Mouse (Mus musculus) myocyte (in vitro differentiated cells): ENCODE measurements around the gene Dennd4a.

ENCODE experiments used
- CEBPB ChIP-seq: IDR thresholded peaks from 2 replicates; pipeline ENCODE4 v1.6.1; 2011; ENCODE audit warnings: mild to moderate bottlenecking, moderate library complexity; ENCODE audit not compliant: poor library complexity, insufficient read depth, severe bottlenecking
- E2F4 ChIP-seq: IDR thresholded peaks from one replicate; pipeline ENCODE4 v1.6.1; 2011; ENCODE audit warnings: mild to moderate bottlenecking, control low read depth, moderate library complexity; ENCODE audit not compliant: insufficient read depth
- MAX ChIP-seq: IDR thresholded peaks from one replicate; pipeline ENCODE4 v1.6.1; 2011; ENCODE audit warnings: low read depth, mild to moderate bottlenecking, control low read depth
- MYOD1 ChIP-seq, 3 experiments: IDR thresholded peaks; one replicate each; pipeline ENCODE4 v1.6.1; 2011; ENCODE audit warnings: control low read depth in 2 of 3, low read depth in 2 of 3, mild to moderate bottlenecking in 2 of 3, moderate library complexity in 1 of 3; ENCODE audit not compliant: insufficient read length in 2 of 3, control insufficient read depth in 1 of 3
- POLR2A ChIP-seq: IDR thresholded peaks from one replicate; pipeline ENCODE4 v1.6.1; 2011; ENCODE audit warnings: low read depth, mild to moderate bottlenecking, control low read depth, moderate library complexity; ENCODE audit not compliant: insufficient read length
- POLR2AphosphoS2 ChIP-seq: IDR thresholded peaks from one replicate; pipeline ENCODE4 v1.6.1; 2011; ENCODE audit warnings: low read depth, control low read depth; ENCODE audit not compliant: insufficient read length
- REST ChIP-seq: IDR thresholded peaks from one replicate; pipeline ENCODE4 v1.6.1; 2011; ENCODE audit warnings: mild to moderate bottlenecking, control low read depth, moderate library complexity; ENCODE audit not compliant: insufficient read depth, insufficient read length
- SRF ChIP-seq: IDR thresholded peaks from one replicate; pipeline ENCODE4 v1.6.1; 2011; ENCODE audit warnings: low read depth; ENCODE audit not compliant: control insufficient read depth, insufficient read length
- TCF12 ChIP-seq: IDR thresholded peaks from one replicate; pipeline ENCODE4 v1.6.1; 2011; ENCODE audit warnings: mild to moderate bottlenecking, control low read depth; ENCODE audit not compliant: poor library complexity, insufficient read depth, severe bottlenecking
- TCF3 ChIP-seq: IDR thresholded peaks from one replicate; pipeline ENCODE4 v1.6.1; 2011; ENCODE audit warnings: low read depth, control low read depth; ENCODE audit not compliant: insufficient read length
- USF1 ChIP-seq: IDR thresholded peaks from one replicate; pipeline ENCODE4 v1.6.1; 2011; ENCODE audit warnings: low read depth, mild to moderate bottlenecking, control low read depth, moderate library complexity

DNA sequence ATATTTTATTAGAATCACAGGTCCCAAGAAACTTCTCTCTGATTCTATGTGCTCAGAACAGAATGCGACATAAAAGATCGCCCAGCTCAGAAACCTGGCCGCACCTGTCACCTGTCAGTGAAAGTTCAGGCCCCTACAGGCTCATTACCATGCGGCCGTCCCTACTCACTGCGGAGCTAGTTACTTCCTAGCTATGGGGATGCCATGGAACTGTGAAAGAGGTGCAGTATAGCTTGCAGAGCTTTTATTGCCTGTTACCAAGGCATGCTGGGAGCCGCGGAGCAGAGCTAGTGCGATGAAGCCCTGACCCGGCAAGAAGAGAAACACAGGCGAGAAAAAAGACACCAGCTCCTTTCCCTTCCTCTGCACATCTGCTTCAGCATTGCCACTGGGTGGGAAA is 132.9 kb downstream of the Dennd4a start:
- TF ChIP-seq POLR2A (no peak), TCF12 (no peak), SRF (no peak), MYOD1 (IDR thresholded peaks at IDR 0.05; ENCODE audit: control insufficient read depth in 1 of 3, insufficient read length in 2 of 3, low read depth in 2 of 3) (no peak), USF1 (no peak), E2F4 (no peak), CEBPB (no peak), MAX (no peak), TCF3 (no peak), POLR2AphosphoS2 (no peak), REST (no peak)
